Mouse (Mus musculus) urinary bladder, postnatal 10 days (tissue): Measurements from ENCODE around the gene Zcchc7.
"Not testable (repeated sequence)": the region's sequence is repeated elsewhere in the genome, so short reads cannot be mapped to it uniquely, and the experiment has no call there.

Experiments used
- DNase-seq: peaks from one replicate; pipeline ENCODE4 v3.0.0; 2022; ENCODE audit warnings: low spot score

Gene Zcchc7

DNA sequence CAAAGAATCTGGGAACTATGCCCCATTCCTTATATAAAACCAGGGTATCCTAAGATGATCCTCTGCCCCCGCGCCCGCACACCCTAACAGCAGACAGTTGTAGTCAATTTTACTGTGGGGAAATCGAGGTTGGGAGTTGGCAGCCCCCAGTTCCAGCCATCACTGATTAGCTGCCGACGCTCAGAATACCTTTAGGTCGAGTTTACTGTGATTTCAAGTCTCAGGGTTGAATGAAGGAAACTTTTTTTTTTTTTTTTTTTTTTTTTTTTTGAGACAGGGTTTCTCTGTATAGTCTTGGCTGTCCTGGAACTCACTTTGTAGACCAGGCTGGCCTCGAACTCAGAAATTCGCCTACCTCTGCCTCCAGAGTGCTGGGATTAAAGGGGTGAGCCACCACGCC, 1.5 kb downstream of the Zcchc7 start:
- DNase-seq: not testable (repeated sequence)

DNA sequence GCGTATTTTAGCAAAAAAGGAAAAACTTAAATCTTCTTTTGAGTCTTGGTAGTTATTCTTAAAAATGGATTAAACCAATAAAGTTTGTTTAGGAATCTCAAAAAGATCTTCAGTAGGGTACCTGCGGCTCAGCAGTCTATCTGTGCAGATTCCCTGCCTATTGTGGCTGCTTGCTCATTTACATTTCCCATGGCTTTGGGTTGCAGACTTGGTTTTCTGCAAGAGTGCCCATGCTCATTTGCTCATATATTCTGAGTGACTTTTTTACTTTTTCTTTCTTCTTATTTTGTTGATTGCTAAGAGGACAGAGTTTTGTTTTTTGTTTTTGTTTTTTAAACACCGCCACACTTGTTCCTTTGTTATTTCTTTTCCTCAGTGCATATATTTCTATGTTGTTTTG, 19.2 kb downstream of the Zcchc7 start:
- no peak for DNase-seq

DNA sequence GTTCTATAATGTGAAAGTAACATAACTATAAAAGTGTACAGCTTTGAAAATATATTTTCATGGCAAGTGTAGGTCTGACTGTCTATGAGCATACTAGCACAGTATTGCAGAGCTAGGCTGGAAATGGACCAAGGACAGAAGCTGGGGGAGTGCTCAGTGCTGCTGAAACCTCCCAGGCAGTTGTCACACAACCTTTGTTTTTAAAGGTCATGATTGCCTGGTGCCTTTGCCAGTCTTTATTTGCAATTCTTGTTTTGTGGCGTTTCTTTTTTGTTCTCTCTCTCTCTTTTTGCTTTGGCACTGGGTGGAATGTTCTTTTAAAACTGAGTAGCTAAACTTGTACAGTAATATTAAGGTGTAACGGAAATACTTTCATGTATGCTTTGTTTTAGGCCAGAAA, 21.0 kb downstream of the Zcchc7 start:
- no peak for DNase-seq

DNA sequence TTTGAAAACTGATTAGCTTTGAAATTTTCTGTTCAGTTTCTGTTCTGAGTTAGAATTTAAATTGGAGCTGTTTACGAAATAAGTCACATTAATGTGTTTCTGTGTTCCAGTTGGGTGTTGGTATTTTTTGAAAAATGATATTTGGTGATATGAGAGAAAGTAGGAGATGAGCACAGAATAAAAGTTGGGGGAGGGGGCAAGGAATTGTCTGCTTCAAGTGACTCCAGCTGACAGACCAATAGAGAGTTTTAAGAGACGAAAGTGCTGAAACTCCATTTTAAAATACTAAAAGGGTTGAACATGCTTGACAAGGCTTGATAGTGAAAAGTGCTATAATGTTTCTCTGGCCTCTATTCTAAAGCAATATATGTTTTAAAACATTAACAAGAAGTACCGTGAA, 21.4 kb downstream of the Zcchc7 start:
- no peak for DNase-seq

GRCm38 (mm10) chr4:44777711-44778110, 22.0 kb downstream of the Zcchc7 start:
- no peak for DNase-seq

DNA sequence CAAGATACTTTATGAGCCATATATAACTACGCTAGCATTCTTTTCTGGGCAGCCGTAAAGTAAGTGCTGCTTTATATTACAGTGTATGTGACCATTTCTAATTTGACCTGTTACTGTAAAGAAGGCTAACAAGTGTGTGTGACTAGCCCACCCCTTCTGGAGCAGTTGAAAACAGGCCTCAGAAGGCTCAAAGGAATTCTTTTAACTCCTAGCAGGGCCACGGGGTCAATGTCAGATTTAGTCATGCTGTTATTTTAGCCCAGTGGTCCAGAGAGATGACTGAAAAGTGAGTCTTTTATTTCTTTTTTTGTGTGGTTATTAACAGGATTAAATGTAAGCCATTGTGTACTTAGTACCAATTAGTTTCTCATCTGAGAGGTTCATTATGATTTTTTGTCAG, 22.6 kb downstream of the Zcchc7 start:
- no peak for DNase-seq

DNA sequence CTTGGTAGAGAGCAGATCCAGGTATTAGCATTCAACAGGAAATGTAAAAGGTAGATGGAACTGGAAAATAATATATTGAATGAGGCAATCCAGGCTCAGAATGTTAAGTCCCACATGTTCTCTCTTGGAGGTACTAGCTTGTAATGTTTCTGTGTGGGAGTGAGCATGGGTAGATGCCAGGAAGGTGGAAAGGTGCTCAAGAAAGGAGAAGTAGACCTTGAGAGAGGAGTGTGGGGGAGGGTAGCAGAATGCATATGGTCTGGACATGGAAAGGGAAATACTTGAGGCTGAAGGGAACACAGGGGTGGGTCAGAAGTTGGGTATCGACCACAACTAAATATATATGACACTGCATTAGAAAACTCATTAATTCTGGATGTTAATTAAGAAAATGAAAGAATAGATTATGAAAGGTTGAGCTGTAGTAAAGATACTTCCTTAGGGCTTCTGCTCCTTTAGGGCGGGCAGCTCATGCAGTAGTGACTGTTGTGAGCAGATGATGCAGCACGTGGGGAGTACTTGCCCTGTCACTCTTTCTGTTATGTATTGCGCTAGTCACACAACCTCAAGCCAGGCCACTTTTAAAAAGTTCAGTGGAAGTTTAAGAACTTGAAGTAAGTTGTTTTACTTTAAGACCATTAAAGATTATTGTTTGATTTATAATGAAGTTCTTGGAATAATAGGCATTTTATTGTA, 24.9 kb downstream of the Zcchc7 start:
- no peak for DNase-seq

DNA sequence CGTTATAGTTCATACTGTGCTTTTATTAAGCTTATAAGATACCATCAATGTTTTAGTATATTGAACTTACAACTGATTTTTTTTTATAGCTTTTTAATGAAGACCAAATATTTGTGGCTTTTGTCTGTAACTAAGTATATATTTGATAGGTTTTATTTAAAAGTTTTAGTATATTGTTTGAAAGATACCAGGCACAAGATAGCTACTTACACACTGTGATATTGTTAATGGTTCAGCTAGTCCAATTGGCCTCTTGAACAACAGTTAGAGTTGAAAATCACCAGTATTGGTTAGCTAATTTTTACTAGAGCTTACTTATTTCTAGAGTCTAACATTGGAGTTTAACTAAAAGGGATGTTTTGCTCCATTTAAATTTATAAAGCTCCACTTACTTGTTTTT, 25.8 kb downstream of the Zcchc7 start:
- DNase-seq: no peak

DNA sequence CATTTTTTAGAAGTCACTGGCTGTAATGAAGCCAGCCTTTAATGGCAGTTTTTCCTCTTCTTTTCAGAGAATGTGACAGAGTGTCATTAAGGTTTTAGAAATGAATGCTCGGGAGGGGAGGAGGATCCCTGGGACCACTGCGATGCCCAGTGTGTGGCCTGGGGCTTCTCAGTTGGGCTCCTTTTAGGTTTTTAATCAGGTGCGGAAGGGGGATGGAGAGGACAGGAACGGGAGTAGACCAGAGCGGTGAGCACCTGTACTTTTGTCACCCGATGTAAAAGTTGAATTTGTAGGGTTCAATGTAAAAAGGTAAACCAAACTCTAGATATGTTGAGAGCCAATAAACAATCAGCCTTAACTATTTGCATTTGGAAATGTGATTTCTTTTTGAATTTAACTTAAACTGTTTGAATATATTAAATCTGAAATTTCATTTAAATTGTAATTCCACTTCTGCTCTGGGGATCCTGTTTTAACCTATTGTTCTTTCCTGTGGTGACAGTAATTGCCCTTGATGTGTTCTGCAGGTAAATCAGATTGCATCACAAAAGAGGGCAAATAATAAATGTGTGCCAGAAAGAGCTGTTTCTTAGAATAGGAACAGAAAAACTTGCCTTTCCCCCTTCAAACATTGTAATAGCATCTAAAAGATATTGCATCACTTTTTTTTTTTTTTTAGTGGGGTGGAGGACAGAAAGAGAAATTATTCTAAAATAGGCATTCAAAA, 28.1 kb downstream of the Zcchc7 start:
- DNase-seq: no peak

- DNase-seq: no peak
These were observed 57.2 kb downstream of the Zcchc7 start for GRCm38 (mm10) chr4:44812855-44813254.

GRCm38 (mm10) chr4:44813770-44814169, 58.1 kb downstream of the Zcchc7 start:
- no peak for DNase-seq

DNA sequence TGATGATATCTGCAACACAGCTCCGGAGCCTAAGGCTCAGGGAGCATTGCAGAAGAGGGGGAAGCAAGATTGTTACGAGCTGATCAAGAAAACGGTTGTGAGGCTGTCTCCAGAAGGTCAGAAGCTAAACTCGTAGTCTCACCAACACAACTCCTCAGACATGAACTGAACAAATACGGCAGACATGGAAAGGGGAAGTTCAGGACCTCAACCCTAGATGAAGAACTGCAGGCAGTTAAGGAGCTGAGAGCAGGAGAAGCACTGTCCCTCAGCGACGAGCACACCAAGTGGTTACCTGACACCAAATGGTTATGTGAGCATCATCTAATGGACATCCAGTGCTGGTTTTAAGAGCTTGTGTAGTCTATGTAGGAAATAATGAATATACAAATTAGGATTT, 60.9 kb downstream of the Zcchc7 start:
- DNase-seq: no peak

DNA sequence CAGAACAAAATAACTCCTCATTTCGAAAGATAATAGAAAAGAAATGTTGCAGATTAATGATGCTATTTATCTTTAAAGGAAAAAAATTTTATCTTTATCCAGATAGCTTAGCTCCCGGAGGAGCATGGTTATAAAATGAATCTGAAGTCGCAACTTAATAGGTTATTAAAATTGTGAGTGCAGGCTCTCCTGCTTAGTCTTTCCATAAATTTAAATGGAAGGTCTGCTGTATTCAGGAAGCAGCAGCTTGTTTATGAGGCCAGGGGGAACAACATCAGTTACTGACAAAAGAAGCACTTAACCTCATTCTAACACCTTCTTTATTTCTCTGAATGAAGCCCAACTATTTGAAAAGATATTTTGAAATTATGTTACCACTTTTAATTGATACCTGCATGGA, 74.9 kb downstream of the Zcchc7 start:
- DNase-seq: no peak

DNA sequence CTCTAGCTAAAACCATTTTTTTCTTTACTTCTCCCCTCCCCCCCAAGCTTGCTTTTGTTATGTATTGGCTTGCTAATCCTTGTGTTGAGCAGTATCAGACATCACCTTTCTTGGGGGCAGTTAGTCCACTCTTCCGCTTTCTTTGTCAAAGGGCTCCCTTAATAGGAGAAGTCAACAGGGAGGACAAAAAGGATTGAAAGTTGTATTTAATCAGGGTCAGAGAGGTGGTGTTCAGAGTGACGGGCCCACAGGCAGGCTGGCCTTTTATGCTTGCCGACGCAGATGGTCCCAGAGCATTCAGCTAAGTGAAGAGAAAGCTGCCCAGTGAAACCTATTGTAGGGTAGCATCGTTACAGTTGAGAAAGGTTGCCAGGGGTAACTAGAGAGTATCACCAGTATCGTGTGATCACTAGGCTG, 96.2 kb downstream of the Zcchc7 start:
- DNase-seq: no peak

GRCm38 (mm10) chr4:44871591-44871990, 115.9 kb downstream of the Zcchc7 start:
- DNase-seq: no peak

DNA sequence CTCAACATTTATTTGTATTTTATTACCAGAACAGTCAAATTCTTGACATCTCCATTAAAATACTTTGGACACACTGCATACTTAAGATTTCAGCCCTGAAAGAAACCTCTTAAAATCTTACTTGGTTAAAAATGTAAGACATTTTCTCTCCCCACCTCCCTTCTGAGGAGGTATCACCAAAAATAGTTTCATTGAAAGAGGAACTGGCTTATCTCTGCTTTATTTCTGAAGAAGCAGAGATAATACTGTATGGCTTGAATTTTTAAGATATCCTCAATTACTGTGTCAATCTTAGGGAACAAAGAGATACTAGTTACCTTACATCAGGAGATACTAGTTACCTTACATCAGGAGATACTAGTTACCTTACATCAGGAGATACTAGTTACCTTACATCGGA, 116.4 kb downstream of the Zcchc7 start:
- DNase-seq: no peak

- no peak for DNase-seq
These were observed 124.5 kb downstream of the Zcchc7 start for GRCm38 (mm10) chr4:44880065-44880623.

DNA sequence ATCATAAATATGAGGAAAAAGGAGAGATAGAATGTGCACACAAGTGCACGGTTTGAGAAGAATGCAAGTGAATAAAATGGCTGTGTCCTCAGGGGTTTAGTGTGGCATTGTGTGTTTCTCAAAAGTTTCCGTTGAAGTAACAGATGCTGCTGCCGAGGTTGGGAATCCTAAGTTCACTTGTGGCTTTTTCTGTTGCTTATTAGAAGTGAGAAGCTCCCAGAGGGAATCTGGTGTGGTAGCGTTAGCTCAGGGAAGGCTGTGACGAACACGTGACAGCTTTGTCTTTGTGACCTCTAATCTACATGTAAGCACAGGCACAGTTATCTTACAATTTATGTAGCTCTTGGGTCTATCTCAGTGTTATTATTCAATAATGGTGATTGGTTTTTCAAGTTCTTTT, 130.5 kb downstream of the Zcchc7 start:
- no peak for DNase-seq

- no peak for DNase-seq
These were observed 135.7 kb downstream of the Zcchc7 start for GRCm38 (mm10) chr4:44891344-44891743.

DNA sequence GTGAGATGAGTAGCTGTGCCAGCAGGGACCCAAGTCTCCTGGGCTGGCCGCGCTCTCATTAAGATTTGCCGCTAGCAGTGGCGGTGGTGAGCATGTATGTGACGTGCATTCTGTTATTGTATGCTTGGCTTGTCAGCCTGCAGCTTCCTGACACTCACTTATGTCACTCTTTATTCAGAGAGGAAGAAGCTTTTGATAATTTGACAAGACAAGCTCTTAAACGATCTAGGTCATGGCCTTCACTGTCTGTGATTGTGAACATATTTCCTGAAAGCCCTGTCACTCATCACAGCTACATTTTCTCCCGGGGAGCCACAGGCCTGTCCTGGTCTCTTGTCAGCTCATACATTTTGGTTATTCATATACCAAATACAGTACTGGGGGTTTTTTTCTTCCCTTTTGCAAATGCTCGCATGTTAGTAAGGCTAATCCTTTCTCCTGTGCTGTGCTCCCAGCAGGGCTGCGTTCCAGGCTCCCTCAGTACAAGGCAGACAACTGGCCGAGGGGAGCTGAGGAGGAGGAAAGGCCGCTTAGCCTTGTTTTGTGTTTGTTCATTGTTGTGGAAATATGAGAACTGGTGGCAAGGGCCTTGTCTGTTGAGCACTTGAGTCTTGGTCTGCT, 150.1 kb downstream of the Zcchc7 start:
- no peak for DNase-seq

DNA sequence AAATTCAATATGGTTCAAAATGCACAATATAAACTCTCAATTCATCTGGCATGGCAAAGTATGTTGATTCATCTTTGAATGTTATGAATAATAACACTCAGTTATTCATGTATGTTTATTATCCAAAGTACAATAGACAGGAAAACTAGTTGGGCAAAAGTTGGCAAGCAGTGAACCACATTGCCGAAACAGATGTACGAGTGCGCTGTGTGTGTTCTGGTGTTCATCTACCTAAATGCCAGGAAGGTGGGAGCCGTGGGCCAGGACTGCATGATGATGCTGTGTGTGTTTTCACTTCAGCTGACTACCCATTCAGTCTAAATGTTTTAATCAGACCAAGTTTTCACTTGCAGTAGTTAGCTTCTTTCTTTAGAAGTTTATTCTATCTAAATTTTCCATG, 150.7 kb downstream of the Zcchc7 start:
- no peak for DNase-seq

- no peak for DNase-seq
These were observed 154.4 kb downstream of the Zcchc7 start for GRCm38 (mm10) chr4:44910065-44910464.

DNA sequence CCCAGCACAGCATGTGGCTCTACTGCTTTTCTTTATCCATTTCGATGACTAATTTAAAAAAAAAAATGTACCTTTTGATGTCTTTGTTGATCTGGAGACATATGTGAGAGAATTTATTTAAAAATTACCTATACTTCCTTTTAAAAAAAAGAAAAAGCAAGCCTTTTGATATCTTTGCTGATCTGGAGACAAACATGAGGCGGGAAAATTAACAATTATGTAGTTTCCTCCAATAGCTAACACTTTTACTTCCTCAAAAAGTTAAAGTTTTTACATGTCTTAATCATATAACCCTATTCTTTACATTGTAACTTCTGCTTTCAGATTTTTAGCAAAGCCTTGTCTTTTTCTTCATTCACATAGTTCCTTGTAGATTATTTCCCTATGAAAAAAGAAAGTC, 155.2 kb downstream of the Zcchc7 start:
- no peak for DNase-seq
